Mouse (Mus musculus) hindbrain, embryonic 16.5 days (tissue): ENCODE results near the gene Comp. TPM values are rescaled to one million over a fixed set of nuclear protein-coding genes. Genes with fewer than 3 reads are reported as not detected.

Experiments
- polyA plus RNA-seq: library from polyadenylated mRNA; unstranded; fragments of >200 nt; fragmentation: Nextera tagmentation; extraction: Ambion mirVana; gene quantifications from 2 replicates; pipeline ENCODE4 v1.2.1, GENCODE M21; 2015

The Comp gene
- polyA plus RNA-seq, 1 experiment from 2014 or later = 0.58 TPM

Other genes starting within 250 kb of the Comp start
- gene Nr2c2ap, start 242.2 kb upstream of the Comp start, polyA plus RNA-seq = 46.7 and 51.6 TPM in 2 replicates
- gene Rfxank, start 234.4 kb upstream of the Comp start, polyA plus RNA-seq = 12.3 and 12.5 TPM in 2 replicates
- 56.4 and 57.1 TPM in 2 replicates for gene Borcs8, start 234.1 kb upstream of the Comp start, polyA plus RNA-seq
- gene Mef2b, start 233.8 kb upstream of the Comp start, polyA plus RNA-seq = 0.85 and 1.2 TPM in 2 replicates
- gene Tmem161a, start 201.2 kb upstream of the Comp start, polyA plus RNA-seq = 54.2 and 57.4 TPM in 2 replicates
- gene Slc25a42, start 161.3 kb upstream of the Comp start, polyA plus RNA-seq = 9.5 and 10.1 TPM in 2 replicates
- gene Sugp2, start 139.3 kb upstream of the Comp start, polyA plus RNA-seq = 85.1 and 92.6 TPM in 2 replicates
- gene Armc6, start 139.1 kb upstream of the Comp start, polyA plus RNA-seq = 132 and 134 TPM in 2 replicates
- 24.4 and 24.7 TPM in 2 replicates for gene Homer3, start 90.7 kb upstream of the Comp start, polyA plus RNA-seq
- gene Ddx49, start 71.1 kb upstream of the Comp start, polyA plus RNA-seq = 42.0 and 42.8 TPM in 2 replicates
- 284 and 297 TPM in 2 replicates for gene Cope, start 71.0 kb upstream of the Comp start, polyA plus RNA-seq
- gene Cers1, start 57.8 kb upstream of the Comp start, polyA plus RNA-seq = 40.0 and 44.3 TPM in 2 replicates
- 8.7 and 9.5 TPM in 2 replicates for gene Gdf1, start 43.7 kb upstream of the Comp start, polyA plus RNA-seq
- 7.4 and 10.1 TPM in 2 replicates for gene Upf1, start 20.3 kb upstream of the Comp start, polyA plus RNA-seq
- 45.9 and 55.1 TPM in 2 replicates for gene Crtc1, start 66.0 kb downstream of the Comp start, polyA plus RNA-seq
- 36.1 and 37.5 TPM in 2 replicates for gene Klhl26, start 103.4 kb downstream of the Comp start, polyA plus RNA-seq
- 164 and 190 TPM in 2 replicates for gene Tmem59l, start 113.8 kb downstream of the Comp start, polyA plus RNA-seq
- gene Crlf1, start 119.6 kb downstream of the Comp start, polyA plus RNA-seq = 9.3 and 15.5 TPM in 2 replicates
- gene Rex1bd, start 133.2 kb downstream of the Comp start, polyA plus RNA-seq = 173 and 192 TPM in 2 replicates
- 576 and 598 TPM in 2 replicates for gene Uba52, start 137.2 kb downstream of the Comp start, polyA plus RNA-seq
- 429 and 441 TPM in 2 replicates for gene Fkbp8, start 154.2 kb downstream of the Comp start, polyA plus RNA-seq
- 45.2 and 45.4 TPM in 2 replicates for gene Kxd1, start 154.4 kb downstream of the Comp start, polyA plus RNA-seq
- 14.9 and 19.2 TPM in 2 replicates for gene Ell, start 165.9 kb downstream of the Comp start, polyA plus RNA-seq
- 150 and 164 TPM in 2 replicates for gene Isyna1, start 220.8 kb downstream of the Comp start, polyA plus RNA-seq
- gene Ssbp4, start 235.3 kb downstream of the Comp start, polyA plus RNA-seq = 148 and 157 TPM in 2 replicates
- gene Lrrc25, start 242.6 kb downstream of the Comp start, polyA plus RNA-seq = 1.1 and 1.6 TPM in 2 replicates